Mouse (Mus musculus) hindbrain, embryonic 10.5 days (tissue): Measurements from ENCODE around the gene Efnb1. TPM values are rescaled to one million over a fixed set of nuclear protein-coding genes. Genes with fewer than 3 reads are reported as not detected.
"Not testable (repeated sequence)": the region's sequence is repeated elsewhere in the genome, so short reads cannot be mapped to it uniquely, and the experiment has no call there.

Source experiments
- DNase-seq: peaks from one replicate; pipeline ENCODE4 v3.0.0-alpha.2; 2017; ENCODE audit warnings: low spot score
- H3K27ac ChIP-seq: fragments of 300-500 bp; sonication (generic); 2 replicates; pipeline ENCODE4 v1.5.1; 2016; ENCODE audit warnings: mild to moderate bottlenecking, moderate library complexity
- H3K27me3 ChIP-seq: fragments of 300-500 bp; sonication (generic); 2 replicates; pipeline ENCODE4 v1.6.1; 2016; ENCODE audit warnings: mild to moderate bottlenecking; ENCODE audit not compliant: poor library complexity, insufficient read depth, severe bottlenecking
- H3K36me3 ChIP-seq: fragments of 300-500 bp; sonication (generic); 2 replicates; pipeline ENCODE4 v1.6.1; 2016; ENCODE audit warnings: mild to moderate bottlenecking, moderate library complexity
- H3K4me1 ChIP-seq: fragments of 300-500 bp; sonication (generic); replicated peaks from 2 replicates; pipeline ENCODE4 v1.6.1; 2016; ENCODE audit warnings: mild to moderate bottlenecking
- H3K4me3 ChIP-seq: fragments of 300-500 bp; sonication (generic); 2 replicates; pipeline ENCODE4 v1.5.1; 2016; ENCODE audit warnings: mild to moderate bottlenecking, moderate library complexity
- H3K9me3 ChIP-seq: fragments of 300-500 bp; sonication (generic); 2 replicates; pipeline ENCODE4 v1.6.1; 2016; ENCODE audit warnings: mild to moderate bottlenecking, moderate library complexity
- WGBS: fragments of 180-500 bp; shearing (Covaris S2); methylation state at CpG from one replicate; pipeline ENCODE4 v1.1.7; 2016; 5-methylcytosine and 5-hydroxymethylcytosine counted together
- polyA plus RNA-seq: library from polyadenylated mRNA; unstranded; fragments of >200 nt; fragmentation: Nextera tagmentation; extraction: Ambion mirVana; gene quantifications from 2 replicates; pipeline ENCODE4 v1.2.1, GENCODE M21; 2016

The Efnb1 gene
- polyA plus RNA-seq = 48.9 and 52.6 TPM in 2 replicates

- Histone ChIP-seq H3K27ac (peak within 1 kb of the TSS; percentile 93), H3K4me1 (peaks cover 33% of the 10 kb centered on the region), H3K36me3 (no peaks in the 10 kb centered on the region), H3K9me3 (no peaks in the 10 kb centered on the region), H3K27me3 (peaks cover 79% of the 10 kb centered on the region), H3K4me3 (peak within 1 kb of the TSS; percentile 73)
- 19% methylated on average over 35 of the region's 35 CpGs for WGBS
- DNase-seq = peak; percentile 89
Observed at GRCm38 (mm10) chrX:99135523-99136258, at the start of gene Efnb1. Efnb1 (plus strand) TSS chrX:99136130.

- Histone ChIP-seq H3K36me3 (no peaks in the 10 kb centered on the region), H3K27ac (no peak overlapping the region), H3K27me3 (peaks cover 61% of the 10 kb centered on the region), H3K9me3 (no peaks in the 10 kb centered on the region), H3K4me1 (no peaks in the 10 kb centered on the region), H3K4me3 (no peak overlapping the region)
- WGBS = 77% methylated on average over 2 of the region's 2 CpGs
- DNase-seq = no peak
Observed at GRCm38 (mm10) chrX:99092704-99093103, 43.2 kb upstream of the Efnb1 start.

GRCm38 (mm10) chrX:99111088-99111724 is 24.7 kb upstream of the Efnb1 start:
- not testable (repeated sequence) for DNase-seq, H3K9me3 ChIP-seq, H3K4me3 ChIP-seq, H3K27ac ChIP-seq, H3K36me3 ChIP-seq
- Histone ChIP-seq H3K4me1 (peaks cover 14% of the 10 kb centered on the region), H3K27me3 (peaks cover 24% of the 10 kb centered on the region)
- WGBS = 74% methylated on average over 7 of the region's 10 CpGs

GRCm38 (mm10) chrX:99119510-99119909 is 16.4 kb upstream of the Efnb1 start:
- no peak for DNase-seq
- H3K27me3 ChIP-seq = peaks cover 39% of the 10 kb centered on the region

GRCm38 (mm10) chrX:99130059-99130458 is 5.9 kb upstream of the Efnb1 start:
- Histone ChIP-seq H3K27ac (no peak overlapping the region), H3K27me3 (peaks cover 75% of the 10 kb centered on the region), H3K36me3 (no peaks in the 10 kb centered on the region), H3K9me3 (no peaks in the 10 kb centered on the region), H3K4me3 (no peak overlapping the region), H3K4me1 (peaks cover 1% of the 10 kb centered on the region; the same call in 1 of the 2 replicates)
- peak; percentile 59 for DNase-seq
- 34% methylated on average over 3 of the region's 3 CpGs for WGBS

More at GRCm38 (mm10) chrX:99119510-99119909, 16.4 kb upstream of the Efnb1 start:
- Histone ChIP-seq H3K4me1 (no peaks in the 10 kb centered on the region), H3K27ac (no peak overlapping the region), H3K9me3 (no peaks in the 10 kb centered on the region), H3K4me3 (no peak overlapping the region), H3K36me3 (no peaks in the 10 kb centered on the region)
- WGBS = 92% methylated on average over 5 of the region's 5 CpGs

- peaks cover 82% of the 10 kb centered on the region for H3K27me3 ChIP-seq
- H3K36me3 ChIP-seq = no peaks in the 10 kb centered on the region
- H3K4me1 ChIP-seq = peaks cover 7% of the 10 kb centered on the region; the same call in 1 of the 2 replicates
- no peak overlapping the region for H3K4me3 ChIP-seq
- WGBS = 66% methylated on average over 6 of the region's 6 CpGs
- no peak overlapping the region for H3K27ac ChIP-seq
- no peak for DNase-seq
- no peaks in the 10 kb centered on the region for H3K9me3 ChIP-seq
Observed at GRCm38 (mm10) chrX:99132573-99132972, 3.4 kb upstream of the Efnb1 start.

GRCm38 (mm10) chrX:99134891-99135290 is 1.0 kb upstream of the Efnb1 start:
- H3K4me1 ChIP-seq = peaks cover 25% of the 10 kb centered on the region
- H3K27me3 ChIP-seq = peaks cover 79% of the 10 kb centered on the region
- no peaks in the 10 kb centered on the region for H3K9me3 ChIP-seq
- DNase-seq = peak; percentile 86
- peak overlapping the region; percentile 93 for H3K27ac ChIP-seq
- 19% methylated on average over 14 of the region's 14 CpGs for WGBS
- H3K36me3 ChIP-seq = no peaks in the 10 kb centered on the region
- H3K4me3 ChIP-seq = peak overlapping the region; percentile 73

GRCm38 (mm10) chrX:99136431-99136966 is 569 bp downstream of the Efnb1 start:
- peaks cover 79% of the 10 kb centered on the region for H3K27me3 ChIP-seq
- peak; percentile 45 for DNase-seq
- H3K9me3 ChIP-seq = no peaks in the 10 kb centered on the region
- peaks cover 41% of the 10 kb centered on the region for H3K4me1 ChIP-seq
- 22% methylated on average over 53 of the region's 53 CpGs for WGBS
- H3K36me3 ChIP-seq = no peaks in the 10 kb centered on the region
- H3K27ac ChIP-seq = peak overlapping the region; percentile 93
- H3K4me3 ChIP-seq = peak overlapping the region; percentile 73

GRCm38 (mm10) chrX:99137143-99137870 is 1.4 kb downstream of the Efnb1 start:
- Histone ChIP-seq H3K27me3 (peaks cover 77% of the 10 kb centered on the region), H3K36me3 (no peaks in the 10 kb centered on the region), H3K4me3 (peak overlapping the region; percentile 73), H3K4me1 (peaks cover 49% of the 10 kb centered on the region), H3K27ac (peak overlapping the region; percentile 93), H3K9me3 (no peaks in the 10 kb centered on the region)
- WGBS = 21% methylated on average over 31 of the region's 31 CpGs
- DNase-seq = no peak

GRCm38 (mm10) chrX:99137928-99138740 is 2.2 kb downstream of the Efnb1 start:
- peaks cover 68% of the 10 kb centered on the region for H3K27me3 ChIP-seq
- WGBS = 18% methylated on average over 9 of the region's 9 CpGs
- DNase-seq = no peak
- no peaks in the 10 kb centered on the region for H3K36me3 ChIP-seq
- H3K9me3 ChIP-seq = no peaks in the 10 kb centered on the region
- H3K4me3 ChIP-seq = peak overlapping the region; percentile 73
- peaks cover 57% of the 10 kb centered on the region for H3K4me1 ChIP-seq
- peak overlapping the region; percentile 93 for H3K27ac ChIP-seq

GRCm38 (mm10) chrX:99141079-99141478 is 5.1 kb downstream of the Efnb1 start:
- H3K27ac ChIP-seq = peak overlapping the region; percentile 74
- H3K27me3 ChIP-seq = peaks cover 67% of the 10 kb centered on the region
- no peaks in the 10 kb centered on the region for H3K9me3 ChIP-seq
- H3K4me3 ChIP-seq = peak overlapping the region; percentile 73
- H3K4me1 ChIP-seq = peaks cover 64% of the 10 kb centered on the region
- no peak for DNase-seq
- 47% methylated on average over 8 of the region's 8 CpGs for WGBS
- H3K36me3 ChIP-seq = peaks cover 29% of the 10 kb centered on the region

- Histone ChIP-seq H3K4me3 (peak overlapping the region; percentile 73), H3K36me3 (peaks cover 37% of the 10 kb centered on the region), H3K9me3 (no peaks in the 10 kb centered on the region), H3K27ac (peak overlapping the region; percentile 74), H3K4me1 (peaks cover 66% of the 10 kb centered on the region), H3K27me3 (peaks cover 72% of the 10 kb centered on the region)
- DNase-seq = no peak
Observed at GRCm38 (mm10) chrX:99141900-99142299, 6.0 kb downstream of the Efnb1 start.
